Mouse (Mus musculus) limb, embryonic 10.5 days (tissue): ENCODE results near the gene Hivep3. TPM values are rescaled to one million over a fixed set of nuclear protein-coding genes. Genes with fewer than 3 reads are reported as not detected.

ENCODE experiments used
- DNase-seq: peaks from one replicate; pipeline ENCODE4 v3.0.0-alpha.2; 2017; ENCODE audit warnings: low spot score
- H3K27ac ChIP-seq: fragments of 300-500 bp; sonication (generic); 2 replicates; pipeline ENCODE4 v1.5.1; 2016; ENCODE audit warnings: mild to moderate bottlenecking
- H3K27me3 ChIP-seq: fragments of 300-500 bp; sonication (generic); 2 replicates; pipeline ENCODE4 v1.6.1; 2016; ENCODE audit warnings: low read depth, mild to moderate bottlenecking; ENCODE audit not compliant: poor library complexity, severe bottlenecking
- H3K36me3 ChIP-seq: fragments of 300-500 bp; sonication (generic); 2 replicates; pipeline ENCODE4 v1.6.1; 2016; ENCODE audit warnings: mild to moderate bottlenecking, moderate library complexity
- H3K4me1 ChIP-seq: fragments of 300-500 bp; sonication (generic); 2 replicates; pipeline ENCODE4 v1.6.1; 2016
- H3K4me3 ChIP-seq: fragments of 300-500 bp; sonication (generic); 2 replicates; pipeline ENCODE4 v1.5.1; 2016; ENCODE audit warnings: mild to moderate bottlenecking, moderate library complexity
- H3K9me3 ChIP-seq: fragments of 300-500 bp; sonication (generic); replicated peaks from 2 replicates; pipeline ENCODE4 v1.6.1; 2016; ENCODE audit warnings: mild to moderate bottlenecking
- WGBS: fragments of 180-500 bp; shearing (Covaris S2); methylation state at CpG from one replicate; pipeline ENCODE4 v1.1.7; 2016; 5-methylcytosine and 5-hydroxymethylcytosine counted together
- polyA plus RNA-seq: library from polyadenylated mRNA; unstranded; fragments of >200 nt; fragmentation: Nextera tagmentation; extraction: Ambion mirVana; gene quantifications from 2 replicates; pipeline ENCODE4 v1.2.1, GENCODE M21; 2016

Hivep3 gene
- polyA plus RNA-seq, 1 experiment from 2014 or later: 0.56 TPM

DNA sequence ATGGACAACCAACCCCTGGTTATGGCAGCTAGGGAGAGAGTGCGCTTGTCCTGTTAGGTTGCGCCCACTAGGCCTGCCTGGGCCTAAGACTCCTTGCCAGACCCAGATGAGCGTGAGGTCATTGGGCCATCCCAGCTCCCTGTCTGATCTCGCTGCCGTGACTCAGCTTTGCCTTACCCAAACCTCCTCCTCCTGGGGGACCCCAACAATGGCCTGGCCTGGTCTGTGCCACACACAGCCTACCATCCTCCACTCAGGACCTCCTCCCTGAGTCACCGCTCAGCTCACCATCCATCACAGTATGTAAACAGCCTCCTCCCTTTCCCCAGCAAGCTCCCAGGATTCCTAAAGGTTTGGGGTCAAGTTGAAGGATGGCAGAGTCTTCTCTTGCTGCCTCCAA is 418.3 kb downstream of the Hivep3 start:
- no peaks in the 10 kb centered on the region for H3K36me3 ChIP-seq
- no peaks in the 10 kb centered on the region for H3K9me3 ChIP-seq
- peaks cover 35% of the 10 kb centered on the region for H3K27me3 ChIP-seq
- H3K4me1 ChIP-seq: peaks cover 12% of the 10 kb centered on the region
- H3K4me3 ChIP-seq: no peak overlapping the region
- DNase-seq: no peak
- 84% methylated on average over 6 of the region's 6 CpGs for WGBS
- H3K27ac ChIP-seq: no peak overlapping the region

DNA sequence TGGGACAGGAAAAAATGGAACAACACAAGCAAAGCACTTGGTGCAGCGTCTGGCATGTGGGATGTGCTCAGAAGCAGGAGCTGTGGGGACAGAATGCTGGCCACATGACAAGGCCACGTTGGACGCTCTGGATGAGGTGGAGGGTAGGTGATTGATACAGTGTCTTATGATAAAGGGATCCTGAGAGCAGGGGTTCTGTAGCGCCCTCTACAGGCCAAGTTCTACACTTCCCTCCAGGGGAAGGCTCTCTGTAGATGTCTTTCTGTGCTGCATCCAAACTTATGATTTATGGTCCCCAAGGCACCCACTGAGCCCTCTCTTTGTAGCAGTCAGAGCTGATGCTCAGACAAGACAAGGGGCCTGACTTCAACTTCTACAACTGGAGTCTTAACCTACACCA is 419.1 kb downstream of the Hivep3 start:
- WGBS: 59% methylated on average over 4 of the region's 4 CpGs
- Histone ChIP-seq H3K9me3 (no peaks in the 10 kb centered on the region), H3K36me3 (no peaks in the 10 kb centered on the region), H3K27me3 (peaks cover 32% of the 10 kb centered on the region), H3K27ac (no peak overlapping the region), H3K4me3 (no peak overlapping the region), H3K4me1 (peaks cover 12% of the 10 kb centered on the region)
- no peak for DNase-seq

DNA sequence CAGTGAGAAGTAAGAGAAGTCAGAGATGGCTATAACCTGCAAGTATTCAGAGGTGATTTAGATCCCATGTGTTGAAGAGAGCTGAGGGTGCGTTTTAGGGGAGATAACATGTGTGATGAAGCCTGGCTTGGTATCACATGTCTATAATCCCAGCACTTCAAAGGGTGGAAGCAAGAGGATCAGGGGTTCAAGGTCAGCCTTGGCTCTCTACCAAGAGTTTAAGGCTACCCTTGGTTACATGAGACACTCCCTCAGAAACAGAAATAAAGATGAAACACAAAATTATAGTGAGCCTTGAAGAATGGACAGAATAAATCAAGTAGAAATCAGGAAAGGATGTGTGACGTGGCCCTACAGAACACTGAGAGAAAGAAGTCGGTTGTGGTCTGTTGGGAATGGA is 420.2 kb downstream of the Hivep3 start:
- Histone ChIP-seq H3K4me3 (no peak overlapping the region), H3K4me1 (peaks cover 9% of the 10 kb centered on the region), H3K27ac (no peak overlapping the region), H3K27me3 (peaks cover 21% of the 10 kb centered on the region), H3K9me3 (no peaks in the 10 kb centered on the region), H3K36me3 (no peaks in the 10 kb centered on the region)
- DNase-seq: no peak
- WGBS: 87% methylated on average over 3 of the region's 3 CpGs

DNA sequence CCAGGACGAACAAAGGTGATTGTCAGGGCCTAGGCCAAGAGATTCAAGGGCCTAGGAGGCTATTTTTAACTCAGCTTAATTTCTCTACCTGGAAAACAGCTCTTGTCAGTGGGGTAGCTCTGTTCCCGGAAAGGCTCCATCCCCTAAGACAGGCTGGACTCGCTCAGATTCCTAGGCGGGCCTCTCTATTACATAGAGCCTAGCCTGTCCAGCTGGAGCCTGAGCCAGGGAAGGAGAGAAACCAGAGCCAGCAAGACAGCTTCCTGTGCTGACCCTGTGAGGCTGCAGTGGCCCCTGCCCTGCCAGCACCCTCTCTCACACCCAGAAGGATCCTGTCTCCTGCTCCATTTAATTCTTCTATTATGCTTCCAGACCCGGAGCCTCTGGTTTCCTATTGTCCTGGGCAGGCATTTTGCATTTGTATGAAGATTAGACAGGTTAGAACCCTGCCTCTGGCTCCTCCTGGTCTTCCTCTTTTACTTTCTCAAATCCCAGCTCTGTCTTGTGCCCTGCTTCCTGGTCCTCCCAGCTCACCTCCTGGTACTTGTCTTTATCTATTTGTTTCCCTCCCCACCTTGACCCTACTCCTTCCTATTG is 425.2 kb downstream of the Hivep3 start:
- no peak for DNase-seq
- no peaks in the 10 kb centered on the region for H3K36me3 ChIP-seq
- WGBS: 61% methylated on average over 5 of the region's 5 CpGs
- H3K4me1 ChIP-seq: peaks cover 13% of the 10 kb centered on the region
- H3K27ac ChIP-seq: no peak overlapping the region
- H3K9me3 ChIP-seq: no peaks in the 10 kb centered on the region
- H3K27me3 ChIP-seq: peaks cover 27% of the 10 kb centered on the region
- H3K4me3 ChIP-seq: no peak overlapping the region

DNA sequence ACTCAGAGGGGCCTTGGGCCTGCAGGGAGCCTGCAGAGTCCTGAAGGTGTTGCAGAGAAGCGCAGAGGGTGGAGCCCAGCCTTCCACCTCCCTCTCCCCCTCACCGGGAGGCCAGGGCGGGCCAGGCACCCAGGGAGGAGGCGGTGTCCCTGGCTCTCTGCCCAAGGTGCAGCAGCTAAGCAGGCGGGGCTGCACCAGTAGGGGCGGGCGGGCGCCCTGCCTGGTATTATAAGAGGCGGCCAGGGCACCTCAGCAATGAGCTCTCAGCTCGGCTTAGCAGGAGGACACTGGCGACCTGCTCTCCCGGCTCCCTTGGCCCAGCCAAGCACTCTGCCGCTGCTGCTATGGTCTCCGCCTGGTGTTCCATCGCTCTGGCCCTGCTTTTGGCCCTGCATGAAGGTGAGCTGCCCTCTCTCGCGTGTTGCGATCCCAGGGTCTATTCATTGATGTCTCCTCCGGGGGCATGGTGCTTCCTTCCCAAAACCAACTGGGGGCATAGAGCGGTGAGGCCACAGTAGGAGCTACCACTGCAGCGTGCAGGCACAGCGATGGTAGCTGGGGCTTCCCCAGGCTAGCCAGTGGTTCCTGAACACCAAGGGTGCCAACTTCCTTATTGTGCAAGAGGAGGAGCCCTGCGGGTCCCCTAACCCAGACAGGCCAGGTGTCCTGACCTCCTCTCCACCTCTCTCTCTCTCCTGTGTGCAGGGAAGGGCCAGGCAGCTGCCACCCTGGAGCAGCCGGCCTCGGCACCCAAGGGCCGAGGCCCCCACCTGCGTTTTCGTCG is 427.8 kb downstream of the Hivep3 start, which contains the start of gene Edn2:
TSS of gene Edn2 (plus strand) at position 41 of the 784 bp plus-strand sequence.
- no peak within 1 kb of the TSS for H3K4me3 ChIP-seq
- no peak for DNase-seq
- no peaks in the 10 kb centered on the region for H3K36me3 ChIP-seq
- H3K27ac ChIP-seq: no peak within 1 kb of the TSS
- H3K27me3 ChIP-seq: peaks cover 27% of the 10 kb centered on the region
- 38% methylated on average over 29 of the region's 29 CpGs for WGBS
- H3K9me3 ChIP-seq: no peaks in the 10 kb centered on the region
- peaks cover 13% of the 10 kb centered on the region for H3K4me1 ChIP-seq

DNA sequence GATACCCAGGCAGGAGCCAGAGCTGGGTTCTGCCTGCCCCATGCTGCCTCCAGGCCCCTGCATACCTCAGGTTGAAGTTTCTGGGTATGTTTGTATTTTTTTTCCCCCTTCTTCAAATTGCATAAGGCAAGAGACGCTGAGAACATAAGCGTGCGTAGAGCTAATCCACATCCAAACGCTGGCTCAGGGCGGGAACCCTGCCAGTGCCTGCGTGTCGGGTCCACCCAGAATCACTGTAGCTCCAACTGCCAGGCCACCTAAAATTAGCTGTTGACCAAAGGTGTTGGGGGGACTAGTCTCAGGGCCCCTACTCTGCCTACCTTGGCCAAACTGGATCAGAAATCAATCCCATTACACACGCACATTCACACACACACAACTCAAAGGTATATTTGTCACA is 429.0 kb downstream of the Hivep3 start:
- H3K36me3 ChIP-seq: no peaks in the 10 kb centered on the region
- 89% methylated on average over 8 of the region's 8 CpGs for WGBS
- DNase-seq: no peak
- peaks cover 27% of the 10 kb centered on the region for H3K27me3 ChIP-seq
- H3K4me1 ChIP-seq: peaks cover 13% of the 10 kb centered on the region
- no peak overlapping the region for H3K27ac ChIP-seq
- H3K4me3 ChIP-seq: no peak overlapping the region
- H3K9me3 ChIP-seq: no peaks in the 10 kb centered on the region

DNA sequence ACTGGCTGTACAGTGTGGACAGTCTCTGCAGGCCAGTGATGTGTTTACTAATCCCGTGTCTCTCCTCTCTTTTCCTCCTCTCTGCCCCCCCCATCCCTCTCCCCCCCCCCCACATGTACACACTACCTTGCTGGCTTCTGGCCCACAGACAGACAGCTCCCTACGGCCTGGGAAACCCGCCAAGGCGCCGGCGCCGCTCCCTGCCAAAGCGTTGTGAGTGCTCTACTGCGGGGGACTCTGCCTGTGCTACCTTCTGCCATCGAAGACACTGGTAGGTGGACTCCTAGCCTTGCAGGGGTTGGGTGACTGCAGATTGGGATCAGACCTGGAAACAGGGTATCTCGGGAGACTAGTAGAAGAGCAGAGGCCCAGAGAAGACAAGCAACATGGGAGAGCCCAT is 429.7 kb downstream of the Hivep3 start:
- Histone ChIP-seq H3K27ac (no peak overlapping the region), H3K9me3 (no peaks in the 10 kb centered on the region), H3K4me3 (no peak overlapping the region), H3K4me1 (peaks cover 13% of the 10 kb centered on the region), H3K36me3 (no peaks in the 10 kb centered on the region), H3K27me3 (peaks cover 27% of the 10 kb centered on the region)
- DNase-seq: no peak
- WGBS: 74% methylated on average over 11 of the region's 11 CpGs

DNA sequence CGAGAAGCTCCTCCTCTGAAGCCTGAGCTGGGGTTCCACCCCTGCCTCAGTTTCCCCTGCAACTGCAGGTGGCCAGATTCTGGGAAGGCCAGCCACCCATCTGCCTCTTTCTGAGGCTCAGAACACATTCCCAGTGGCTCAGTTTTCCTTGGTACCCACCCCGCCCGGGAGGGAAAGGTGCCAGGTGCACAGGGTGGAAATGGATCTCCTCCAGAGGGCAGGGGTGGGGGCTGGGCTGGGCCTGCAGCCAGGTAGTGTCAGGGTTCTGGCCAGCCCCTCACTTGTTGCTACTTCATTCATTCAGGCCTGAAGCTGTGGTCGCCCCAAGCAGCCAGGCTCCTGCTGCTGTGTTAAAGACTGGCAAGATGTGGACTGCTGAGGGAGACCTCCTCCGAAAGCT is 430.7 kb downstream of the Hivep3 start:
- WGBS: 86% methylated on average over 5 of the region's 5 CpGs
- no peaks in the 10 kb centered on the region for H3K9me3 ChIP-seq

DNA sequence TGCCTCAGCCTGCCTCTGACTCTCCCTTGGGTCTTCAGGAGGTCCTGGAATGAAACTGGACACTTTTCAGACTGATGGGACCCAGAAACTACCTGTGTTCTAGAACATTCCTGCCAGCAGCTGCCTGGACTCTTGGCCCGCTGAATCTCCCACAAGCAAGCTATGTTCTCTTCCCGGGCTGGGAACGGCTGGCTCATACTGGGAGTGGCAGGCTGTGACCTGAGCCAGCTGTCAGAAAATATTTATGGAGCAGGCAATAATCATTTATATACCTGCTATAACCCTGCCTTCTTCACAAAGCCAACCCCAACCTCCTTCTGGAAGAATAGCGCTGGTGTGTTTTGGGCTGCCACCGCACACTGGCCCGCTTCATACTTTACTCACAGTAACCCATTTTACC is 434.2 kb downstream of the Hivep3 start:
- Histone ChIP-seq H3K27ac (no peak overlapping the region), H3K36me3 (no peaks in the 10 kb centered on the region), H3K4me1 (peaks cover 7% of the 10 kb centered on the region), H3K4me3 (no peak overlapping the region), H3K27me3 (peaks cover 5% of the 10 kb centered on the region; the same call in 1 of the 2 replicates), H3K9me3 (no peaks in the 10 kb centered on the region)
- WGBS: 85% methylated on average over 6 of the region's 6 CpGs
- DNase-seq: no peak

More for the DNA sequence above, 430.7 kb downstream of the Hivep3 start:
- peaks cover 8% of the 10 kb centered on the region for H3K4me1 ChIP-seq
- DNase-seq: no peak
- no peak overlapping the region for H3K27ac ChIP-seq
- no peaks in the 10 kb centered on the region for H3K36me3 ChIP-seq
- H3K4me3 ChIP-seq: no peak overlapping the region
- peaks cover 27% of the 10 kb centered on the region for H3K27me3 ChIP-seq

DNA sequence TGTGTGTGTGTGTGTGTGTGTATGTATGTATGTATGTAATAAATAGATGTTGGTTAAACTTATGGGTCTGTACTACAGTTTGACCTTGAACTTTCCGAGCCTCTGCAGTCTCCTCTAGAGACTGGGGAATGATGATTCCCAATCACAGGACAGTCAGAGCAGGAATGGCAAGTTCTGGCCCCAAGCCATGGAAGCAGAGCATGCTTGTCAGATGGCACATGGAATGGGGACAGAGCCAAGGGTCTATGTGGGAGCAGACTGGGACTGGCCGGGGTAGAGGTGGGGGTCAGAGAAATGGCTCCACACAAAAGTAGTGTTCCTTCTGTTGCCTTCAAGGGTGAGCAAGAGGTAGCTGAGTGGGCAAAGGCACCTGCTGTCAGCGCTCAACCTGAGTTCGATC is 434.8 kb downstream of the Hivep3 start:
- no peak overlapping the region for H3K27ac ChIP-seq

DNA sequence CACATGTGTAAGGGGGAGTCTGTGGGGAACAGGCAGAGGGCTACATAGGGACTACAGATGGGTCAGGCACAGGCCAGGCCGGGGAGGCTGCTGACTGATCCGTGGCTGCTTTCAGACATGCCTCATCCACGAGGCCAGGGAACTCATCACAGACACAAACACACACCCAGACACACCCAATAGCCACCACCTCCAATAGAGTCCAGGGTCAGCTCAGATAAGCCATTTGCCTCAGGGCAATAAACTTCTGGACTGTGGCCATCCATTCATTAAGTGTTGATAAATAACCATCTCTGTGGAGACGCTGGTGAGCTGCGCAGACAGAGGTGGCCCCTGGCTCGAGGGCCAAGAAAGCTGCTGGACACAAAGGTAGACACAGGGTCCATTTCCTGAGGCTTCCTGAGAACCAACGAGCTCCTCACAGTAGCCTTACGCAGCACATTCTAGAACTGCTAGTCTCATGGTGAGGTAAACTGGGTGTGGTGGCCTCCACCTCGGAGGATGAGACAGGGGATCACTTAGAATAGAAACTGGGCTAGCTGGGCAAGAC is 436.9 kb downstream of the Hivep3 start:
- no peaks in the 10 kb centered on the region for H3K9me3 ChIP-seq
- H3K36me3 ChIP-seq: no peaks in the 10 kb centered on the region
- H3K4me1 ChIP-seq: peaks cover 7% of the 10 kb centered on the region
- 46% methylated on average over 9 of the region's 9 CpGs for WGBS
- no peaks in the 10 kb centered on the region for H3K27me3 ChIP-seq
- no peak for DNase-seq
- H3K4me3 ChIP-seq: no peak overlapping the region
- H3K27ac ChIP-seq: no peak overlapping the region

More for the DNA sequence above, 434.8 kb downstream of the Hivep3 start:
- no peaks in the 10 kb centered on the region; the same call in 1 of the 2 replicates for H3K27me3 ChIP-seq
- no peaks in the 10 kb centered on the region for H3K9me3 ChIP-seq
- DNase-seq: no peak
- 94% methylated on average over 4 of the region's 4 CpGs for WGBS
- no peak overlapping the region for H3K4me3 ChIP-seq
- no peaks in the 10 kb centered on the region for H3K36me3 ChIP-seq
- peaks cover 7% of the 10 kb centered on the region for H3K4me1 ChIP-seq

DNA sequence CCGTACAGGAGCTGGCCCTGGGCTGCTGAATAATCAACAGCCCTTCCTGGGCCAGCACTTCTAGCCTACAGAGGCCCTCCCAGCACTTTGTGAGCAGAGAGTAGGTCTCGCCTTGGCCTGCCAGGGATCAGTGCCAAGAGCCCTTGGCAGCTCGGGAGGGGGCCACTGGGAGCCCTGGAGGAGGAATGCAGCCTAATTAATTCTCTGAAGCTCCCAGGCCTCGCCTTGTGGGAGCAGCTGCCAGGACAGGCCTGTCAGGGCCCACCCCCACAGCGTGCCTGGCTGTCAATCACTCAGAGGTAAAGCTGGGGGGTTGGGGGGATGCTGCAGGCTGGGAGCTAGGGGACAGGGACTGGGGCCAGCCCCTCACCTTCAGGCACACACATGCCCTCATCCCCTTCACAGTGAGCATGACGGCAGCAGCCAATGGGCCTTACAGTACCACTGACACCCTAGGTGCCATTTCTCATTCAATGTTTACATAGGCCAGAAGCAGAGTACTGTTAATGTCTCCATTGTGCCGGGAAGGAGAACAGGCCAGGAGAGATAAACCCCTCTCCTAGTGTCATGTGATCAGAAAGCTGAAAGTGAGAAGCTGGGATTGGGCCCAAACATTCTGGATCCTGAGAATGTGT is 438.6 kb downstream of the Hivep3 start:
- no peak overlapping the region for H3K4me3 ChIP-seq
- no peak for DNase-seq
- H3K9me3 ChIP-seq: no peaks in the 10 kb centered on the region
- H3K27ac ChIP-seq: no peak overlapping the region
- no peaks in the 10 kb centered on the region for H3K27me3 ChIP-seq
- H3K36me3 ChIP-seq: no peaks in the 10 kb centered on the region
- 18% methylated on average over 7 of the region's 7 CpGs for WGBS
- H3K4me1 ChIP-seq: peaks cover 7% of the 10 kb centered on the region

DNA sequence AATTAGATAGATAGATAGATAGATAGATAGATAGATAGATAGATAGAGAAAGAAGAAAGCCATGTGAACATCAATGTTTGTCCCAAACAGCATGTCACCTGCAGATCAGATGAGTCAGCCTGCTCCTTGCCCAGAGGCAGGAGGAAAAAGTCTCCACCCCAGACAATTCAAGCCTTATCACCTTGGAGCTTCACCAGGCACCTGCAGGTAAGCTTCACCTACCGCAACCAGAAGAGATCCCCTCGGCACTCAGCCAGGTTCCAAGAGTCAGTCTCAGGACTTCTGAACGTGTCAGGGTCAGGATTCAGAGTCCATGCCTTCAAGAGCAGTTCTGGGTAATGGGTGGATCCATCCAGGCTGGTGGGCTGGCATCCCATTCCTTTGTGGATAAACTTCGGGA is 445.5 kb downstream of the Hivep3 start:
- Histone ChIP-seq H3K4me1 (peaks cover 6% of the 10 kb centered on the region), H3K4me3 (no peak overlapping the region), H3K27ac (no peak overlapping the region), H3K36me3 (no peaks in the 10 kb centered on the region), H3K27me3 (no peaks in the 10 kb centered on the region), H3K9me3 (no peaks in the 10 kb centered on the region)
- 85% methylated on average over 4 of the region's 4 CpGs for WGBS
- no peak for DNase-seq
